Mouse (Mus musculus): Measurements from ENCODE around the gene Tcp11. TPM values are rescaled to one million over a fixed set of nuclear protein-coding genes. Genes with fewer than 3 reads are reported as not detected.

Gene Tcp11
- polyA plus RNA-seq, 1 experiment from 2014 or later = 1.3 TPM

- no peak for ATAC-seq (replicated peaks; ENCODE audit: insufficient number of reproducible peaks, low FRiP score, low TSS enrichment, low read depth)
- Histone ChIP-seq H3K4me2 (ENCODE audit: low read depth, low read length) (no peak overlapping the region), H3K9ac (replicated peaks; ENCODE audit: low read length) (no peak overlapping the region), H3K9me3 (replicated peaks; ENCODE audit: control insufficient read depth, low read length) (no peaks in the 10 kb centered on the region), H3K4me1 (ENCODE audit: control insufficient read depth, insufficient read depth, low read length) (no peaks in the 10 kb centered on the region), H3K27ac (replicated peaks; ENCODE audit: low read depth, low read length) (no peak overlapping the region), H3K4me3 (ENCODE audit: low read depth, low read length) (no peak overlapping the region), H3K36me3 (replicated peaks; ENCODE audit: control insufficient read depth, insufficient read depth, low read depth, low read length) (no peaks in the 10 kb centered on the region), H3K27me3 (ENCODE audit: control insufficient read depth, insufficient read depth, low read length) (no peaks in the 10 kb centered on the region)
- no peak for DNase-seq (ENCODE audit: low spot score)
- WGBS = 83% methylated on average over 21 of the region's 21 CpGs
Measured at GRCm38 (mm10) chr17:28052293-28052863, 28.1 kb downstream of the Tcp11 start.

GRCm38 (mm10) chr17:28050210-28050609, 30.2 kb downstream of the Tcp11 start:
- 93% methylated on average over 8 of the region's 8 CpGs for WGBS
- Histone ChIP-seq H3K9ac (replicated peaks; ENCODE audit: low read length) (no peak overlapping the region), H3K9me3 (replicated peaks; ENCODE audit: control insufficient read depth, low read length) (no peaks in the 10 kb centered on the region), H3K4me3 (ENCODE audit: low read depth, low read length) (no peak overlapping the region), H3K36me3 (replicated peaks; ENCODE audit: control insufficient read depth, insufficient read depth, low read depth, low read length) (no peaks in the 10 kb centered on the region), H3K4me1 (ENCODE audit: control insufficient read depth, insufficient read depth, low read length) (no peaks in the 10 kb centered on the region), H3K27me3 (ENCODE audit: control insufficient read depth, insufficient read depth, low read length) (no peaks in the 10 kb centered on the region), H3K27ac (replicated peaks; ENCODE audit: low read depth, low read length) (no peak overlapping the region), H3K4me2 (ENCODE audit: low read depth, low read length) (no peak overlapping the region)
- ATAC-seq (replicated peaks; ENCODE audit: insufficient number of reproducible peaks, low FRiP score, low TSS enrichment, low read depth) (no peak), DNase-seq (ENCODE audit: low spot score) (no peak)

- Histone ChIP-seq H3K9ac (replicated peaks; ENCODE audit: low read length) (no peak overlapping the region), H3K4me2 (ENCODE audit: low read depth, low read length) (no peak overlapping the region), H3K9me3 (replicated peaks; ENCODE audit: control insufficient read depth, low read length) (no peaks in the 10 kb centered on the region), H3K36me3 (replicated peaks; ENCODE audit: control insufficient read depth, insufficient read depth, low read depth, low read length) (no peaks in the 10 kb centered on the region), H3K4me3 (ENCODE audit: low read depth, low read length) (no peak overlapping the region), H3K27me3 (ENCODE audit: control insufficient read depth, insufficient read depth, low read length) (no peaks in the 10 kb centered on the region), H3K4me1 (ENCODE audit: control insufficient read depth, insufficient read depth, low read length) (no peaks in the 10 kb centered on the region), H3K27ac (replicated peaks; ENCODE audit: low read depth, low read length) (no peak overlapping the region)
- ATAC-seq (replicated peaks; ENCODE audit: insufficient number of reproducible peaks, low FRiP score, low TSS enrichment, low read depth) (peak; percentile 65; the same call in 1 of the 2 replicates), DNase-seq (ENCODE audit: low spot score) (peak; percentile 67)
- 47% methylated on average over 4 of the region's 4 CpGs for WGBS
Measured at GRCm38 (mm10) chr17:28048425-28048824, 32.0 kb downstream of the Tcp11 start.

GRCm38 (mm10) chr17:28047520-28047919, 32.9 kb downstream of the Tcp11 start:
- no peaks in the 10 kb centered on the region for H3K36me3 ChIP-seq (replicated peaks; ENCODE audit: control insufficient read depth, insufficient read depth, low read depth, low read length)

GRCm38 (mm10) chr17:28047017-28047416, 33.4 kb downstream of the Tcp11 start:
- Histone ChIP-seq H3K9me3 (replicated peaks; ENCODE audit: control insufficient read depth, low read length) (no peaks in the 10 kb centered on the region), H3K4me1 (ENCODE audit: control insufficient read depth, insufficient read depth, low read length) (no peaks in the 10 kb centered on the region), H3K27me3 (ENCODE audit: control insufficient read depth, insufficient read depth, low read length) (no peaks in the 10 kb centered on the region), H3K4me2 (ENCODE audit: low read depth, low read length) (no peak overlapping the region), H3K9ac (replicated peaks; ENCODE audit: low read length) (no peak overlapping the region), H3K4me3 (ENCODE audit: low read depth, low read length) (no peak overlapping the region), H3K27ac (replicated peaks; ENCODE audit: low read depth, low read length) (no peak overlapping the region), H3K36me3 (replicated peaks; ENCODE audit: control insufficient read depth, insufficient read depth, low read depth, low read length) (no peaks in the 10 kb centered on the region)
- DNase-seq (ENCODE audit: low spot score) (no peak), ATAC-seq (replicated peaks; ENCODE audit: insufficient number of reproducible peaks, low FRiP score, low TSS enrichment, low read depth) (no peak)
- 96% methylated on average over 5 of the region's 5 CpGs for WGBS

More at GRCm38 (mm10) chr17:28047520-28047919, 32.9 kb downstream of the Tcp11 start:
- no peak overlapping the region for H3K4me2 ChIP-seq (ENCODE audit: low read depth, low read length)
- no peak overlapping the region for H3K4me3 ChIP-seq (ENCODE audit: low read depth, low read length)
- no peak overlapping the region for H3K9ac ChIP-seq (replicated peaks; ENCODE audit: low read length)
- no peak overlapping the region for H3K27ac ChIP-seq (replicated peaks; ENCODE audit: low read depth, low read length)
- no peaks in the 10 kb centered on the region for H3K9me3 ChIP-seq (replicated peaks; ENCODE audit: control insufficient read depth, low read length)
- no peak for ATAC-seq (replicated peaks; ENCODE audit: insufficient number of reproducible peaks, low FRiP score, low TSS enrichment, low read depth)
- no peaks in the 10 kb centered on the region for H3K4me1 ChIP-seq (ENCODE audit: control insufficient read depth, insufficient read depth, low read length)
- 85% methylated on average over 5 of the region's 5 CpGs for WGBS
- H3K27me3 ChIP-seq (ENCODE audit: control insufficient read depth, insufficient read depth, low read length) = no peaks in the 10 kb centered on the region
- DNase-seq (ENCODE audit: low spot score) = no peak

GRCm38 (mm10) chr17:28042299-28042771, 38.1 kb downstream of the Tcp11 start:
- Histone ChIP-seq H3K9ac (replicated peaks; ENCODE audit: low read length) (0 out of 2 replicates have a peak overlapping the region, but pooled peaks have one; percentile 9), H3K9me3 (replicated peaks; ENCODE audit: control insufficient read depth, low read length) (no peaks in the 10 kb centered on the region), H3K27me3 (ENCODE audit: control insufficient read depth, insufficient read depth, low read length) (no peaks in the 10 kb centered on the region), H3K36me3 (replicated peaks; ENCODE audit: control insufficient read depth, insufficient read depth, low read depth, low read length) (no peaks in the 10 kb centered on the region), H3K4me3 (ENCODE audit: low read depth, low read length) (no peak overlapping the region), H3K4me2 (ENCODE audit: low read depth, low read length) (no peak overlapping the region), H3K4me1 (ENCODE audit: control insufficient read depth, insufficient read depth, low read length) (peaks cover 6% of the 10 kb centered on the region), H3K27ac (replicated peaks; ENCODE audit: low read depth, low read length) (no peak overlapping the region)
- DNase-seq (ENCODE audit: low spot score) (no peak), ATAC-seq (replicated peaks; ENCODE audit: insufficient number of reproducible peaks, low FRiP score, low TSS enrichment, low read depth) (no peak)
- WGBS = 66% methylated on average over 23 of the region's 23 CpGs

GRCm38 (mm10) chr17:28041298-28041697, 39.1 kb downstream of the Tcp11 start:
- Histone ChIP-seq H3K36me3 (replicated peaks; ENCODE audit: control insufficient read depth, insufficient read depth, low read depth, low read length) (no peaks in the 10 kb centered on the region), H3K4me2 (ENCODE audit: low read depth, low read length) (no peak overlapping the region; the same call in 1 of the 2 replicates), H3K27ac (replicated peaks; ENCODE audit: low read depth, low read length) (0 out of 2 replicates have a peak overlapping the region, but pooled peaks have one; percentile 2), H3K9ac (replicated peaks; ENCODE audit: low read length) (peak overlapping the region; percentile 39), H3K4me1 (ENCODE audit: control insufficient read depth, insufficient read depth, low read length) (peaks cover 6% of the 10 kb centered on the region), H3K4me3 (ENCODE audit: low read depth, low read length) (no peak overlapping the region), H3K27me3 (ENCODE audit: control insufficient read depth, insufficient read depth, low read length) (no peaks in the 10 kb centered on the region), H3K9me3 (replicated peaks; ENCODE audit: control insufficient read depth, low read length) (no peaks in the 10 kb centered on the region)
- no peak for DNase-seq (ENCODE audit: low spot score)
- WGBS = 85% methylated on average over 13 of the region's 13 CpGs
- no peak for ATAC-seq (replicated peaks; ENCODE audit: insufficient number of reproducible peaks, low FRiP score, low TSS enrichment, low read depth)

GRCm38 (mm10) chr17:28040620-28041019, 39.8 kb downstream of the Tcp11 start:
- H3K9me3 ChIP-seq (replicated peaks; ENCODE audit: control insufficient read depth, low read length) = no peaks in the 10 kb centered on the region
- ATAC-seq (replicated peaks; ENCODE audit: insufficient number of reproducible peaks, low FRiP score, low TSS enrichment, low read depth) = peak; percentile 61
- H3K4me1 ChIP-seq (ENCODE audit: control insufficient read depth, insufficient read depth, low read length) = peaks cover 6% of the 10 kb centered on the region
- peak overlapping the region; percentile 1 for H3K4me2 ChIP-seq (ENCODE audit: low read depth, low read length)
- H3K27ac ChIP-seq (replicated peaks; ENCODE audit: low read depth, low read length) = 0 out of 2 replicates have a peak overlapping the region, but pooled peaks have one; percentile 2
- no peaks in the 10 kb centered on the region for H3K36me3 ChIP-seq (replicated peaks; ENCODE audit: control insufficient read depth, insufficient read depth, low read depth, low read length)
- 29% methylated on average over 16 of the region's 16 CpGs for WGBS
- peak overlapping the region; percentile 39 for H3K9ac ChIP-seq (replicated peaks; ENCODE audit: low read length)
- peak; percentile 53 for DNase-seq (ENCODE audit: low spot score)
- H3K4me3 ChIP-seq (ENCODE audit: low read depth, low read length) = no peak overlapping the region
- no peaks in the 10 kb centered on the region for H3K27me3 ChIP-seq (ENCODE audit: control insufficient read depth, insufficient read depth, low read length)
